23 mouse cellular contexts compared by ENCODE assay signal in the genomic region with DNA sequence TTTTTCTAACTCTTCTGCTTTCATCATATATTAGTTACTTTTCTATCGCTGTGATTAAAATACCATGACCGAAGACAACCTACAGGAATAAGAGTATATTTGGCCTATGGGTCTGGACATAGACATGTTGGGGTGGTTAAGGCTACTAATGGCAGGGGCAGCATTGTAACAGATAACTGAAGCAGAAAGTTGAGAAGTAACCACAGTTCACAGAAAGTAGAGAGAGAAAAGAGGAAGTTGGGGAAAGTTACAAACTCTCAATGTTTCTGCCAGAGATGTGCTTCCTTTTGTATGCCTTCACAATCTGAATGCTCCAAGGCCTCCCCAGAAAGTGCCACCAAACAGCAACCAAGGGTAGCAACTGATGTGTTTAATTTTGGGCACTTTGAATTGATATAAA.
"Had no signal": no experiment of that assay in that cellular context is flagged by ENCODE, and none has a peak within 500 bp of the region (broad histone marks: within the 10 kb centered on the region; RNA-seq: fewer than 3 reads in every experiment).

No protein-coding gene starts in this region.

- H3K4me2 ChIP-seq: kidney, embryonic 15.5 days; limb, embryonic 13.5 days; liver, embryonic 12.5 days; liver, embryonic 15.5 days; lung, embryonic 15.5 days; midbrain, embryonic 12.5 days; midbrain, embryonic 15.5 days; neural tube, embryonic 13.5 days; stomach, embryonic 15.5 days had no signal

- H3K27me3 ChIP-seq: kidney, embryonic 15.5 days; limb, embryonic 13.5 days; liver, embryonic 12.5 days; liver, embryonic 15.5 days; lung, embryonic 15.5 days; midbrain, embryonic 12.5 days; midbrain, embryonic 15.5 days; neural tube, embryonic 13.5 days; stomach, embryonic 15.5 days had no signal

- DNase-seq: kidney, adult 8-10 months; kidney, postnatal 10 days; kidney, postnatal 36 days; layer of hippocampus, postnatal 36 days; liver; lung, adult 18-20 months; lung, postnatal 10 days; lung, postnatal 4 days; retina, postnatal 1 day; right cerebral cortex, postnatal 25 days; spleen, adult 18-20 months; thymus, postnatal 36 days had no signal

- H3K36me3 ChIP-seq: kidney, embryonic 15.5 days; limb, embryonic 10.5 days; limb, embryonic 13.5 days; liver, embryonic 12.5 days; liver, embryonic 15.5 days; lung, embryonic 15.5 days; midbrain, embryonic 12.5 days; midbrain, embryonic 15.5 days; neural tube, embryonic 13.5 days; stomach, embryonic 15.5 days had no signal

- H3K4me3 ChIP-seq: kidney, embryonic 15.5 days; left cerebral cortex, adult 2 months; limb, embryonic 10.5 days; limb, embryonic 13.5 days; liver, embryonic 12.5 days; liver, embryonic 15.5 days; lung, embryonic 15.5 days; midbrain, embryonic 12.5 days; midbrain, embryonic 15.5 days; neural tube, embryonic 13.5 days; stomach, embryonic 15.5 days had no signal

- ATAC-seq: liver, embryonic 12.5 days; midbrain, embryonic 15.5 days had no signal

- H3K9me3 ChIP-seq: kidney, embryonic 15.5 days; limb, embryonic 10.5 days; limb, embryonic 13.5 days; liver, embryonic 12.5 days; liver, embryonic 15.5 days; lung, embryonic 15.5 days; midbrain, embryonic 12.5 days; midbrain, embryonic 15.5 days; neural tube, embryonic 13.5 days; stomach, embryonic 15.5 days had no signal

- H3K9ac ChIP-seq: kidney, embryonic 15.5 days; limb, embryonic 13.5 days; liver, embryonic 12.5 days; liver, embryonic 15.5 days; lung, embryonic 15.5 days; midbrain, embryonic 12.5 days; midbrain, embryonic 15.5 days; neural tube, embryonic 13.5 days; stomach, embryonic 15.5 days had no signal

- H3K4me1 ChIP-seq: kidney, embryonic 15.5 days; limb, embryonic 10.5 days; limb, embryonic 13.5 days; liver, embryonic 12.5 days; liver, embryonic 15.5 days; lung, embryonic 15.5 days; midbrain, embryonic 12.5 days; midbrain, embryonic 15.5 days; neural tube, embryonic 13.5 days; stomach, embryonic 15.5 days had no signal

- H3K27ac ChIP-seq: kidney, embryonic 15.5 days; left cerebral cortex, adult 2 months; limb, embryonic 10.5 days; limb, embryonic 13.5 days; liver, embryonic 12.5 days; liver, embryonic 15.5 days; lung, embryonic 15.5 days; midbrain, embryonic 12.5 days; midbrain, embryonic 15.5 days; neural tube, embryonic 13.5 days; stomach, embryonic 15.5 days had no signal
